Mouse (Mus musculus): ENCODE measurements around the gene Tcf7l2. TPM values are rescaled to one million over a fixed set of nuclear protein-coding genes. Genes with fewer than 3 reads are reported as not detected.

Gene Tcf7l2
- polyA plus RNA-seq, 1 experiment from 2014 or later = 401 TPM

GRCm38 (mm10) chr19:55809539-55809938 lies 67.9 kb downstream of the Tcf7l2 start:
- DNase-seq (ENCODE audit: low spot score, missing footprints) = no peak
- 97% methylated on average over 4 of the region's 4 CpGs for WGBS

DNA sequence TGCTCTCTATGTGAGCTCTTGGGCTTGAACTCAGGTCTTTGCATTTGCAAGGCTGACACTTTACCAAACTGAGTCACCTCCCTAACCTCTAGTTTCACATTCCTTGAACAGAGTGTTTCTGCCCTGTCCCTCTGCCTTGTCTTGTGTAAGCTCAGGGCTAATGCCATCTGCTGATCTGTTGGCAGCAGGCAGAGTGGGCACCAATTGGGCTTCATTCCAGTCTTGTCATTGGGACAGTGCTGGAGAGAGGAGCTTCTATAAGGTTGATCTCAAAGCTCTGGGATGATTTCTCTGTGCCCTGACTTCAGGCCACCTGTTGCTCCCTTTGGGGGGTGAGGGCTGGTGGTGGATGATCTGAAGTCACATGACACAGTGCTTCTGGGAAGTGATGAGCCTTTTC lies 70.6 kb downstream of the Tcf7l2 start:
- Histone ChIP-seq H3K9ac (ENCODE audit: low read length) (no peak overlapping the region), H3K27ac (ENCODE audit: low read depth, low read length) (no peak overlapping the region)

More at GRCm38 (mm10) chr19:55809539-55809938, 67.9 kb downstream of the Tcf7l2 start:
- Histone ChIP-seq H3K27ac (ENCODE audit: low read depth, low read length) (no peak overlapping the region), H3K4me3 (ENCODE audit: low read depth, low read length) (no peak overlapping the region), H3K9me3 (ENCODE audit: control insufficient read depth, low read length) (no peaks in the 10 kb centered on the region), H3K4me1 (ENCODE audit: control insufficient read depth, insufficient read depth, low read length) (peaks cover 12% of the 10 kb centered on the region), H3K4me2 (no peak overlapping the region), H3K9ac (ENCODE audit: low read length) (no peak overlapping the region), H3K27me3 (ENCODE audit: control insufficient read depth, insufficient read depth, low read length) (no peaks in the 10 kb centered on the region), H3K36me3 (ENCODE audit: control insufficient read depth, insufficient read depth, low read length) (no peaks in the 10 kb centered on the region)
- ATAC-seq (ENCODE audit: low FRiP score) = no peak

DNA sequence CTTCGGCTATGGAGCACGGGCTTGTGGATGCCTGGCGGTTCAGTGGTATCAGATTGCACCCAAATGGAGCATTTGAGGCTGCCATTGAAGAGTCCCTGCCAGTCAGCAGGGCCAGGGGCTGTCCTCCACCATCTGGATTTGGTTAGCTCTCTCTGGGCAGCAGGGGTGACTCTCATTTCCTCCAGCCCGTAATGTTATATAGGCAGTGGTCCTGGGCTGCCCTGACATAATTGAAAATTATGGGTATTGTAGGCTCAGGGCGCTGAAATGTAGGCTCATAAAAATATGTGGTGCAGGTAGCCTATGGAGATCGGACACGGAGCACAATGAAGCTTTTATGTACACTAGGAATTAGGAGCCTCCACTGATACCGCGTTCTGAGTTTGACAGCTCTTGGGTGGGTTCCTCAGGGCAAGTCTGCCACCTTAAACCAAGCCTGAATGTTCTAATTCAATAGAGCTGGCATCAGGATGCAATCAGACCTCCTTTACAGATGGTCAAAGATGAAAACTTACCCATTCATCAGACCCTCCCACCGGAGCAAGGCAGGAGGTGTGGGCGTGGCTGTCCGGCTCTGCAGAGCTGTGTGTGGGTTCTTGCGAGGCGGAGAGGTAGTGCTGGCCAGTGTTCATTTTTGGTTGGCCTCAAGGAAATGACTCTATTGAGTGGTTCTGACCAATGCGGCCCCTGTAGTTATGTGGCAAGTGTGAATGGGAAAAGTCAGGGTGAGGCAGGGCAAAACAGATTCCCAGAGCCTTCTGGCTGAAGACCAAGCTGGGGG lies 73.6 kb downstream of the Tcf7l2 start:
- H3K9ac ChIP-seq (ENCODE audit: low read length) = no peak overlapping the region
- no peaks in the 10 kb centered on the region; the same call in 1 of the 2 replicates for H3K36me3 ChIP-seq (ENCODE audit: control insufficient read depth, insufficient read depth, low read length)
- no peak for DNase-seq (ENCODE audit: low spot score, missing footprints)
- H3K4me1 ChIP-seq (ENCODE audit: control insufficient read depth, insufficient read depth, low read length) = no peaks in the 10 kb centered on the region
- 83% methylated on average over 15 of the region's 15 CpGs for WGBS
- no peak overlapping the region for H3K4me2 ChIP-seq
- H3K27ac ChIP-seq (ENCODE audit: low read depth, low read length) = no peak overlapping the region
- no peak overlapping the region for H3K4me3 ChIP-seq (ENCODE audit: low read depth, low read length)
- no peaks in the 10 kb centered on the region for H3K9me3 ChIP-seq (ENCODE audit: control insufficient read depth, low read length)
- no peaks in the 10 kb centered on the region for H3K27me3 ChIP-seq (ENCODE audit: control insufficient read depth, insufficient read depth, low read length)
- no peak for ATAC-seq (ENCODE audit: low FRiP score)

More for the DNA sequence above, 70.6 kb downstream of the Tcf7l2 start:
- DNase-seq (ENCODE audit: low spot score, missing footprints) (no peak), ATAC-seq (ENCODE audit: low FRiP score) (no peak)
- H3K4me2 ChIP-seq = no peak overlapping the region
- no peak overlapping the region for H3K4me3 ChIP-seq (ENCODE audit: low read depth, low read length)
- H3K4me1 ChIP-seq (ENCODE audit: control insufficient read depth, insufficient read depth, low read length) = peaks cover 1% of the 10 kb centered on the region
- no peaks in the 10 kb centered on the region for H3K27me3 ChIP-seq (ENCODE audit: control insufficient read depth, insufficient read depth, low read length)
- H3K9me3 ChIP-seq (ENCODE audit: control insufficient read depth, low read length) = no peaks in the 10 kb centered on the region
- no peaks in the 10 kb centered on the region for H3K36me3 ChIP-seq (ENCODE audit: control insufficient read depth, insufficient read depth, low read length)

DNA sequence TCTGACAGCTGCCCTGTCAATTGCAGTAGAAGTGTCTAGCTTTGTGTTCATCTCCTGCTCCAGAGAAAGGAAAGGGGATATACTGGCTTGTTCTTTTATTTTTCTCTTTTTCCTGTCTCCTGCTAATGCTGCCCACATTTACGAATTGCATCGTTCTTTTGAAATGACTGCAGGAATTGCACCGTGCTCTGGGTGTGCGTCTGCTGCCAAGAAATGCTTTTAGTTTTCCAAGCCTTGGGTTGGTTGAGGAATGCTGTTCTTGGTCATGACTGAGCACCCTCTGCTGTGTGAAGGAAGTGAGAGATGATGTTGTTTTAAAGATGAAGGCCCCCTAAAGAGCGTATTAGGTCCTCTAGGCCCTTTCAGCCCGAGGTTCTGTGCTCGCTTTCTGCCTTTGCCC lies 75.4 kb downstream of the Tcf7l2 start:
- H3K27me3 ChIP-seq (ENCODE audit: control insufficient read depth, insufficient read depth, low read length) = no peaks in the 10 kb centered on the region
- no peak overlapping the region for H3K4me2 ChIP-seq
- DNase-seq (ENCODE audit: low spot score, missing footprints) (no peak), ATAC-seq (ENCODE audit: low FRiP score) (no peak)
- 93% methylated on average over 7 of the region's 7 CpGs for whole genome bisulfite sequencing
- H3K27ac ChIP-seq (ENCODE audit: low read depth, low read length) = no peak overlapping the region
- no peaks in the 10 kb centered on the region for H3K4me1 ChIP-seq (ENCODE audit: control insufficient read depth, insufficient read depth, low read length)
- H3K9ac ChIP-seq (ENCODE audit: low read length) = no peak overlapping the region
- no peaks in the 10 kb centered on the region; the same call in 1 of the 2 replicates for H3K36me3 ChIP-seq (ENCODE audit: control insufficient read depth, insufficient read depth, low read length)
- H3K9me3 ChIP-seq (ENCODE audit: control insufficient read depth, low read length) = no peaks in the 10 kb centered on the region
- no peak overlapping the region for H3K4me3 ChIP-seq (ENCODE audit: low read depth, low read length)

DNA sequence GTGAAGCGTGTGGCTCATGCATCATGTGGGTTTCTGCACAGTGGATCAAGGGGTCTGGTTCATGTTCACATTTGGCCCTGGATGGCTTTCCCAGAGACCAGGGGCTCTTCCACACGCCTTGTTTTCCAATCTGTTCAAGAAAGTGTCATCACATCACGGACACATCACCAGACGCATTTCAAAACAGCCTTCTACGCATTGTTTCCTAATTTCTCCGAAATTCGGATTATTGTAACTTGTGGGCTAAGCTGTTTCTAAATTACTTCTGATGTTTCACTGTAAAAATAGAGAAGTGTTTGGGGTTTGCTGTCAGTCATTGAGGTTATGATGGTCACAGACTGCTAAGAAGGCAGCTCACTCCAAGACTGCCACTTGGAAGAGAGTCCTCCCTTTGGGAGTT lies 78.6 kb downstream of the Tcf7l2 start:
- Histone ChIP-seq H3K4me2 (no peak overlapping the region), H3K9ac (ENCODE audit: low read length) (no peak overlapping the region), H3K4me3 (ENCODE audit: low read depth, low read length) (no peak overlapping the region), H3K27ac (ENCODE audit: low read depth, low read length) (no peak overlapping the region), H3K4me1 (ENCODE audit: control insufficient read depth, insufficient read depth, low read length) (peaks cover 4% of the 10 kb centered on the region; the same call in 1 of the 2 replicates), H3K9me3 (ENCODE audit: control insufficient read depth, low read length) (no peaks in the 10 kb centered on the region), H3K36me3 (ENCODE audit: control insufficient read depth, insufficient read depth, low read length) (no peaks in the 10 kb centered on the region; the same call in 1 of the 2 replicates), H3K27me3 (ENCODE audit: control insufficient read depth, insufficient read depth, low read length) (no peaks in the 10 kb centered on the region)
- DNase-seq (ENCODE audit: low spot score, missing footprints) = no peak
- WGBS = 96% methylated on average over 7 of the region's 7 CpGs
- ATAC-seq (ENCODE audit: low FRiP score) = no peak

DNA sequence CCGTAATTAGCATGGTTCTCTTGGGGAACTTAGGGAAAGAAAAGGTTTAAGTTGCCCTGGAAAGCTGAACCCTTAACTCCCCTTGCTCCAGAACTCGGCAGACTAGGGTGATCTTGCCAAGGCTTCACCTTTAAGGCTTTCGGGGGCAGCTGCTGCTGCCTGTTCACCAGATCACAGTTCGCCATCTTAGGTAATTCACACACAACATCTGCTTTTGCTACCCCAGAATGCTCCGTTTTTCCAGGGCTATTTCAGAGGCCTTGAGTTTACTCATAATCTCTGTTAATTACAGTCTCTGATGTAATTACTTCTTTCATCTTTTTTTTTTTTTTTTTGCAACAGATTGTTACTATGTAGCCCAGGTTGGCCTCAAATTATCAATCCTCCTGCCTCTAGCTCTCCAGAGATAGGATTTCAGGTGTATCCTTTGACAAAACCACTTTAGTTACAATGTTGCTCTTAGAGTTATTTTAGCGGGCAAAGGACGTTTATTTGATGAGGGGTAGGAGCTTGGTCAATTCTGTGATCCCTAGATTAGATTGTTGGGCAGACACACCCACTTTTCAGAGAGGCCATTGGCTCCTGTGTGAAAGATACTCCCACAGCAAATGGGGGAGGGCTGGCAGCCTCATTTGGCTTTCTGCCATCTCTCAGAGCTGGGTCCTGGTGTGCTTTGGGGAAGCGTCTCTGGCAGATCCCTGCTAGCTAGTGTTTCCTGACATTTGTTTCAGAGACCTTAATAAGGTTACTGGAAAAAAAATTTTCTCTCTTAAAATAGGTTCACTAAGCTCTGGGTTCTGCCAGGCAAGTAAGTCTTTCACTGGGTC lies 83.6 kb downstream of the Tcf7l2 start:
- DNase-seq (ENCODE audit: low spot score, missing footprints) = no peak
- Histone ChIP-seq H3K27ac (ENCODE audit: low read depth, low read length) (no peak overlapping the region), H3K4me3 (ENCODE audit: low read depth, low read length) (no peak overlapping the region), H3K36me3 (ENCODE audit: control insufficient read depth, insufficient read depth, low read length) (no peaks in the 10 kb centered on the region; the same call in 1 of the 2 replicates), H3K27me3 (ENCODE audit: control insufficient read depth, insufficient read depth, low read length) (no peaks in the 10 kb centered on the region), H3K4me2 (no peak overlapping the region), H3K4me1 (ENCODE audit: control insufficient read depth, insufficient read depth, low read length) (peaks cover 5% of the 10 kb centered on the region), H3K9ac (ENCODE audit: low read length) (no peak overlapping the region), H3K9me3 (ENCODE audit: control insufficient read depth, low read length) (no peaks in the 10 kb centered on the region)
- 74% methylated on average over 8 of the region's 8 CpGs for WGBS
- ATAC-seq (ENCODE audit: low FRiP score) = no peak

GRCm38 (mm10) chr19:55825951-55826507 lies 84.4 kb downstream of the Tcf7l2 start:
- no peaks in the 10 kb centered on the region for H3K9me3 ChIP-seq (ENCODE audit: control insufficient read depth, low read length)
- no peaks in the 10 kb centered on the region for H3K27me3 ChIP-seq (ENCODE audit: control insufficient read depth, insufficient read depth, low read length)
- no peaks in the 10 kb centered on the region for H3K36me3 ChIP-seq (ENCODE audit: control insufficient read depth, insufficient read depth, low read length)
- H3K27ac ChIP-seq (ENCODE audit: low read depth, low read length) = no peak overlapping the region
- H3K4me1 ChIP-seq (ENCODE audit: control insufficient read depth, insufficient read depth, low read length) = peaks cover 5% of the 10 kb centered on the region
- no peak overlapping the region for H3K4me3 ChIP-seq (ENCODE audit: low read depth, low read length)
- 78% methylated on average over 10 of the region's 10 CpGs for WGBS
- H3K4me2 ChIP-seq = no peak overlapping the region
- DNase-seq (ENCODE audit: low spot score, missing footprints) (no peak), ATAC-seq (ENCODE audit: low FRiP score) (no peak)
- H3K9ac ChIP-seq (ENCODE audit: low read length) = no peak overlapping the region

- Histone ChIP-seq H3K4me2 (no peak overlapping the region), H3K36me3 (ENCODE audit: control insufficient read depth, insufficient read depth, low read length) (no peaks in the 10 kb centered on the region)
- ATAC-seq (ENCODE audit: low FRiP score) = no peak
Measured at GRCm38 (mm10) chr19:55827613-55828259, 86.1 kb downstream of the Tcf7l2 start.

More at GRCm38 (mm10) chr19:55827613-55828259, 86.1 kb downstream of the Tcf7l2 start:
- Histone ChIP-seq H3K27me3 (ENCODE audit: control insufficient read depth, insufficient read depth, low read length) (no peaks in the 10 kb centered on the region), H3K4me3 (ENCODE audit: low read depth, low read length) (no peak overlapping the region), H3K27ac (ENCODE audit: low read depth, low read length) (no peak overlapping the region), H3K4me1 (ENCODE audit: control insufficient read depth, insufficient read depth, low read length) (peaks cover 5% of the 10 kb centered on the region), H3K9ac (ENCODE audit: low read length) (no peak overlapping the region), H3K9me3 (ENCODE audit: control insufficient read depth, low read length) (no peaks in the 10 kb centered on the region)
- WGBS = 86% methylated on average over 13 of the region's 13 CpGs
- no peak for DNase-seq (ENCODE audit: low spot score, missing footprints)

All from midbrain, embryonic 11.5 days (tissue).